Mouse (Mus musculus): ENCODE data around the gene Unc13a. TPM values are rescaled to one million over a fixed set of nuclear protein-coding genes. Genes with fewer than 3 reads are reported as not detected.

The Unc13a gene
- polyA plus RNA-seq, 1 experiment from 2014 or later: 17.1 TPM

DNA sequence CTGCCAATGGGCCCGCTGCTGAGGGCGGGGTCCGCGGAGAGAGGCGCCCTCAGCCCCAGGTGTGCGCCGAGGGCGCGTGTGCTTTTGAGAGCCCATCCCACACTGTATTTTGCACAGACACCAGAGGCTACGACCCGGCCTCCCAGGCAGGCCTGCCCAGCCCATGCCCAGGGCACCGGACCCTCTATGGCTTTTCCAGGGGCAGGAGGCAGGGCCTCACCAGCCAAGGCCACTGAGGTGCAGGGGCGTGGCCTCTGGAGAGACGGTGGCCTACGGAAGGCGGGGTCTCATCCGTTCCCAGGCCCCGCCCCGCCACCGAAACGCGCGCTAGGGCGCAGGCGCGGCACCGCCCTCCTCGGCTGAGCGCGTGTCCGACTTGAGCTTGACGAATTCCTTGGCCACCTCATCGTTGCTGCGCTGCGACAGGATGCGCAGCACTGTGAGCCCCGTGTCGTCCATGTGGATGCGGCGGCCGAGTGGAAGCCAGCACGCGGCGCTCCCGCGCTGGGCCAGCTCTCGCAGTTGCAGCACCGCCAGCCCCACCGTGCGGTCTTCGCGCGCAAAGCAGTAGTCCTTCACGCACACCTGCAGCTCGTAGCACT is 42.4 kb downstream of the Unc13a start:
- Histone ChIP-seq H3K9me3 (0 out of 2 replicates have a peak, but pooled peaks cover 2% of the 10 kb centered on the region), H3K27ac (peak overlapping the region; percentile 77), H3K36me3 (peaks cover 29% of the 10 kb centered on the region), H3K27me3 (peaks cover 46% of the 10 kb centered on the region), H3K4me3 (replicated peaks) (peak overlapping the region; percentile 49), H3K4me2 (replicated peaks) (peak overlapping the region; percentile 90), H3K4me1 (replicated peaks) (peaks cover 20% of the 10 kb centered on the region), H3K9ac (replicated peaks) (peak overlapping the region; percentile 67)
- ATAC-seq: peak; percentile 88
- WGBS: under 1% methylated on average over 55 of the region's 55 CpGs

DNA sequence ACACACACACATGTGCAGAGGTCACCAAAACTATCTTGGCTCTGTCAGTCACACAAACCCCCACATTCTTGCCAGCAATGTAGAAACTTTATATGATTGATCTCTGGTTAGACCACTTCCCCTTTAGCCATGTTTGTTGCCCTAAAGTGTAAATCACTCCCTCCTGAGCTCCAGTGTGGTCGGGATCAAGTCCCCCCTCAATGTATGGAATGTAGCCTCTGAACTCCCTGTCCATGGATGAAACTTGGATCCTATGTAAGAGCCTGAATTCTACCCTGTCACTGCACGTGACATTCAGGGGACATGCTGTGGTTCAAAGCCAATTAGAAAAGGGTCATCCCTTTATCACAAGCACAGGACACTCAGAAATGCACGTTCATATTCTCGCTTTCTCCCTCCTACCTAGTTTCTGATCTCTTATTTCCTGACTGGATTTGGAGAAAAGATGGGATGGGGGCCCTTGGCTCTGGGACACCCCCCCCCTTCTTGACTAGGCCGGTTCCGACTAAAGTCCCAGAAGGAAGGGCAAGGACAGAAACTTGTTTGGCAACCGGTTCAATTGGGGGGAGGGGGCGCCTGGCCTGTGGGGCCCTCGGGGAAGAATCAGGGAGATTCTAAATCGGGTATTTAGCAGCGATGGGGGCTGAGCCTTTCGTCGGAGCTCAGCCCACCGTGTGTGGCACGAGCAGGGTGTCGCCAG is 43.0 kb downstream of the Unc13a start:
- peak overlapping the region; percentile 67 for H3K9ac ChIP-seq (replicated peaks)
- WGBS: 10% methylated on average over 16 of the region's 16 CpGs
- H3K27ac ChIP-seq: peak overlapping the region; percentile 77
- no peak for ATAC-seq
- H3K4me1 ChIP-seq (replicated peaks): peaks cover 18% of the 10 kb centered on the region
- peak overlapping the region; percentile 49 for H3K4me3 ChIP-seq (replicated peaks)
- H3K9me3 ChIP-seq: 0 out of 2 replicates have a peak, but pooled peaks cover 2% of the 10 kb centered on the region
- H3K4me2 ChIP-seq (replicated peaks): peak overlapping the region; percentile 90
- peaks cover 35% of the 10 kb centered on the region for H3K36me3 ChIP-seq
- peaks cover 39% of the 10 kb centered on the region for H3K27me3 ChIP-seq

- H3K27ac ChIP-seq: peak overlapping the region; percentile 30; the same call in 1 of the 2 replicates
- H3K9me3 ChIP-seq: no peaks in the 10 kb centered on the region
- H3K4me2 ChIP-seq (replicated peaks): no peak overlapping the region
- no peak overlapping the region for H3K9ac ChIP-seq (replicated peaks)
- WGBS: 52% methylated on average over 9 of the region's 9 CpGs
- peaks cover 18% of the 10 kb centered on the region for H3K4me1 ChIP-seq (replicated peaks)
- no peak for ATAC-seq
- no peak overlapping the region for H3K4me3 ChIP-seq (replicated peaks)
- peaks cover 38% of the 10 kb centered on the region for H3K36me3 ChIP-seq
- peaks cover 31% of the 10 kb centered on the region for H3K27me3 ChIP-seq
These were observed 44.1 kb downstream of the Unc13a start for GRCm38 (mm10) chr8:71627265-71628099.

GRCm38 (mm10) chr8:71626753-71627152 is 44.8 kb downstream of the Unc13a start:
- Histone ChIP-seq H3K4me1 (replicated peaks) (peaks cover 18% of the 10 kb centered on the region), H3K4me2 (replicated peaks) (no peak overlapping the region), H3K27me3 (peaks cover 23% of the 10 kb centered on the region), H3K36me3 (peaks cover 40% of the 10 kb centered on the region), H3K9me3 (no peaks in the 10 kb centered on the region), H3K9ac (replicated peaks) (no peak overlapping the region), H3K27ac (no peak overlapping the region), H3K4me3 (replicated peaks) (no peak overlapping the region)
- WGBS: 87% methylated on average over 9 of the region's 9 CpGs
- no peak for ATAC-seq

DNA sequence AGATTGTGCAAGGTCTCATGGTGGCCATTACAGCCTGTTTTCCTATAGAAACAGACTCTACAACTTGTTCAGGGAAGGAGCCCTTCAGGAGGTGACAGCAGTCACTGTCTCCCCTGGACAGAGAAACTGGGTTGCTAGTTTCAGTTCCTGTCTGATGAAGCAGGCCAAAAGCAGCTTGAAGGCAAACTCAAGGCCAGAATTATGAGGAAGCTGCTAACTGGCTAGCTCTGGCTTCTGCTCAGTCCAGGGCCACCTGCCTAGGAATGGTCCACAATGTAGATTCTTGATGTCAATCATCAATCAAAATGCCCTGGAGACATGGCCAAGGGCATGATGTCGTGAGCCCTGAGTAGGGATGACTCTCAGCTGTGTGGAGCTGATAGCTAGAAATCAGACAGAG is 46.5 kb downstream of the Unc13a start:
- WGBS: 84% methylated on average over 1 of the region's 1 CpGs
- Histone ChIP-seq H3K4me1 (replicated peaks) (peaks cover 17% of the 10 kb centered on the region), H3K27ac (no peak overlapping the region), H3K9me3 (no peaks in the 10 kb centered on the region), H3K27me3 (peaks cover 8% of the 10 kb centered on the region), H3K4me3 (replicated peaks) (no peak overlapping the region), H3K9ac (replicated peaks) (no peak overlapping the region), H3K36me3 (peaks cover 52% of the 10 kb centered on the region), H3K4me2 (replicated peaks) (no peak overlapping the region)
- ATAC-seq: no peak

DNA sequence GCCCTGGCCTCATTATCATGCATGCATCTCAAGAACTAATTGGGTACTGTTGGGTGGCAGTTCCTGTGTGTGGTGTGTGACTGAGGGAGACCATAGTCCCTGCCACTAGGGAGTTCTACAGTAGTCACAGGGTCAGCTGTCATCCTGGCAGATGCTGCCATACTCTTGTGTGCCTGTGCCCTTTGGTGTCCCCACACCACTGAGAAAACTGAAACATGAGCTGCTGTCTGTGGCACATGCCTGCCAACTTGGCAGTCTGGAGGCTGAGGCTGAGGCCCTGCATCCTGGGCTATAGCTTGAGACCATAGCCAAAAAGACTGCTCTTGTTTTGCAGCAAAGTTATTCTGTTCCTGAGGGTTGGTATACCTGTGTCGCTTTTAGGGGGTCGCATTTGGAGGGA is 51.8 kb downstream of the Unc13a start:
- WGBS: 93% methylated on average over 2 of the region's 2 CpGs
- no peak overlapping the region for H3K9ac ChIP-seq (replicated peaks)
- no peaks in the 10 kb centered on the region for H3K4me1 ChIP-seq (replicated peaks)
- H3K4me3 ChIP-seq (replicated peaks): no peak overlapping the region
- H3K36me3 ChIP-seq: peaks cover 97% of the 10 kb centered on the region
- H3K9me3 ChIP-seq: no peaks in the 10 kb centered on the region
- H3K4me2 ChIP-seq (replicated peaks): no peak overlapping the region
- no peaks in the 10 kb centered on the region for H3K27me3 ChIP-seq
- no peak overlapping the region for H3K27ac ChIP-seq
- ATAC-seq: no peak

- Histone ChIP-seq H3K9ac (replicated peaks) (no peak overlapping the region), H3K36me3 (peaks cover 52% of the 10 kb centered on the region), H3K4me1 (replicated peaks) (peaks cover 13% of the 10 kb centered on the region), H3K27me3 (no peaks in the 10 kb centered on the region), H3K4me3 (replicated peaks) (no peak overlapping the region), H3K4me2 (replicated peaks) (no peak overlapping the region), H3K9me3 (no peaks in the 10 kb centered on the region), H3K27ac (no peak overlapping the region)
- ATAC-seq: no peak
- WGBS: 79% methylated on average over 4 of the region's 4 CpGs
These were observed 58.1 kb downstream of the Unc13a start for GRCm38 (mm10) chr8:71613418-71613817.

GRCm38 (mm10) chr8:71612141-71612540 is 59.4 kb downstream of the Unc13a start:
- peaks cover 13% of the 10 kb centered on the region for H3K4me1 ChIP-seq (replicated peaks)
- no peak for ATAC-seq
- peak overlapping the region; percentile 87 for H3K4me2 ChIP-seq (replicated peaks)
- H3K9me3 ChIP-seq: no peaks in the 10 kb centered on the region
- peaks cover 40% of the 10 kb centered on the region for H3K36me3 ChIP-seq
- H3K27me3 ChIP-seq: no peaks in the 10 kb centered on the region
- no peak overlapping the region for H3K27ac ChIP-seq
- 33% methylated on average over 5 of the region's 5 CpGs for WGBS
- H3K9ac ChIP-seq (replicated peaks): peak overlapping the region; percentile 86
- peak overlapping the region; percentile 94 for H3K4me3 ChIP-seq (replicated peaks)

DNA sequence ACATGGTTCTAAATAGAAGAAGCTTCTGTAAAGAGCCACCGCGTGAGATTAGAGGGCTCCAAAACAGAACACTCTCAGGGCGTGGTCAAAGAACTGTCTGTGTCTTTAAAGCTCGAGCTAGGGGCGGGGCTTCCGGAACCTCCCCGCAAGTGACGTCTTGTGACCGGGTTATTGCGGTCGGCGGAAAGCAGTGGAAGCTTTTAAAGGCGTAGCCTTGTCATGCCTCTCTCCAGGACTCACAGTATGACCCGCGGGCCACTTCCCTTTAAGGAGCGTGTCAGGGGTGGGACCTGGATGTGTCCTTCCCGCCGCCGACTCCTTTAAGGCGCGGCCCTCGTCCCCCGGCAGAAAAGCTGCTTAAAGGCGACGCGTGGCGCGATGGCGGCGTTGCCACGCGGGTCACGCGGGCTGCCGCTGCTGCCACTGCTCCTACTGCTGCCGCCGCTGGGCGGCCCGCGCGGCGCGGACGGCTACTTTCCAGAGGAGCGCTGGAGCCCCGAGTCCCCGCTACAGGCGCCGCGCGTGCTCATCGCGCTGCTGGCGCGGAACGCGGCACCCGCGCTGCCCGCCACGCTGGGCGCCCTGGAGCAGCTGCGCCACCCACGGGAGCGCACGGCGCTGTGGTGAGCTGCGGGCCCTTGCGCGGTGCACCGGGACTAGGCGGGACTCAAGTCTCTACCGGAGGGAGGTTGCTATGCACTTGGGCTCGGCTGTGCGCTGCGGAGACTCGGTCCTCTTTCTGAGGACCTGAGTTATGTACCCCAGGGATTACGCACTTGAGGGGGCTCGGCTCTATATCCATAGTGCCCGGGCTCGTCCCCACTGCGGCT is 60.5 kb downstream of the Unc13a start, which contains the start of gene Colgalt1:
Gene Colgalt1 (plus strand): TSS at position 177 of the 830 bp plus-strand sequence.
- Histone ChIP-seq H3K4me1 (replicated peaks) (peaks cover 13% of the 10 kb centered on the region), H3K9ac (replicated peaks) (peak within 1 kb of the TSS; percentile 86), H3K4me3 (replicated peaks) (peak within 1 kb of the TSS; percentile 94), H3K4me2 (replicated peaks) (peak within 1 kb of the TSS; percentile 87), H3K36me3 (peaks cover 29% of the 10 kb centered on the region), H3K9me3 (no peaks in the 10 kb centered on the region), H3K27me3 (no peaks in the 10 kb centered on the region), H3K27ac (peak within 1 kb of the TSS; percentile 91)
- peak; percentile 100 for ATAC-seq
- WGBS: under 1% methylated on average over 82 of the region's 82 CpGs

DNA sequence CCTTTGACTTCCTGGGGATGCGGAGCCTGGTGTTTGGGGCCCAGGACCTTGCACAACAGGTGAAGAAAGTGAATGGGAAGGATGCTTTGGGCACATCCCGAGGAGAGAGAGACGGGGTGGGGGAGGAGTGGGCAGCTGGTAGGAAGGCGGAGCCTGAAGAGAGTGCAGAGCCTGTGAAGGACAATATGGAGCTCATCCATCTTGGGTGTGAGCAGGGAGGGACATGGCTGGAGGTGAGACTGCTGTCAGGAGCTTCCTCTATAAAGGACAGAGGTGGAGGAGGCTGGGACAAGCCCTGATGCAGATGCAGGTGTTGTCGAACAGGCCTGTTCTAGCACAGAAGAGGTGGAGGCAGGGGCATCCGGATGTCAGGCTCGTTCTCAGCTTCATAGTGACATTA is 67.5 kb downstream of the Unc13a start:
- no peak overlapping the region for H3K9ac ChIP-seq (replicated peaks)
- no peak for ATAC-seq
- H3K36me3 ChIP-seq: peaks cover 11% of the 10 kb centered on the region
- H3K4me1 ChIP-seq (replicated peaks): peaks cover 18% of the 10 kb centered on the region
- no peaks in the 10 kb centered on the region for H3K9me3 ChIP-seq
- H3K27ac ChIP-seq: no peak overlapping the region
- H3K4me2 ChIP-seq (replicated peaks): no peak overlapping the region
- WGBS: 62% methylated on average over 7 of the region's 7 CpGs
- H3K27me3 ChIP-seq: peaks cover 54% of the 10 kb centered on the region
- H3K4me3 ChIP-seq (replicated peaks): no peak overlapping the region

GRCm38 (mm10) chr8:71602666-71603334 is 68.8 kb downstream of the Unc13a start:
- ATAC-seq: peak; percentile 70
- H3K9me3 ChIP-seq: no peaks in the 10 kb centered on the region
- peak overlapping the region; percentile 52 for H3K4me2 ChIP-seq (replicated peaks)
- peaks cover 54% of the 10 kb centered on the region for H3K27me3 ChIP-seq
- peak overlapping the region; percentile 57 for H3K9ac ChIP-seq (replicated peaks)
- peaks cover 18% of the 10 kb centered on the region for H3K4me1 ChIP-seq (replicated peaks)
- peaks cover 12% of the 10 kb centered on the region for H3K36me3 ChIP-seq
- WGBS: under 1% methylated on average over 32 of the region's 32 CpGs
- peak overlapping the region; percentile 35 for H3K4me3 ChIP-seq (replicated peaks)
- H3K27ac ChIP-seq: no peak overlapping the region

All from midbrain, embryonic 13.5 days (tissue).